In genomic region chr9:101939006-101939405, GRCm38 (mm10) we compare ENCODE assay signal across 10 mouse cellular contexts.
DNase-seq lines count a peak whose midpoint lies in the region.
"Had no signal": no experiment of that assay in that cellular context is flagged by ENCODE, and none has a peak within 500 bp of the region (broad histone marks: within the 10 kb centered on the region; RNA-seq: fewer than 3 reads in every experiment).

No protein-coding gene starts in this region.

- intact Hi-C loops in left cerebral cortex, postnatal 36 days (cut with DNase I) = no loop called here

- DNase-seq in cerebellum, postnatal 4 days (ENCODE audit: low spot score in 2 of 2) = peak; percentile 49 to 91
- DNase-seq in cerebellum, adult 9-10 months = no peak
- peak; percentile 24 for DNase-seq in heart, postnatal 4 days
- no peak for DNase-seq in heart, adult 9 months (ENCODE audit: low spot score in 2 of 2)
- DNase-seq in right cerebral cortex, postnatal 4 days = peak; percentile 54
- DNase-seq in right cerebral cortex, postnatal 36 days (ENCODE audit: low spot score in 2 of 2) = no peak
- DNase-seq in frontal cortex, postnatal 14 days (ENCODE audit: low spot score in 2 of 2) = no peak
- DNase-seq in left cerebral cortex, postnatal 36 days (ENCODE audit: low spot score in 2 of 2) = no peak
- DNase-seq: lung, postnatal 4 days; thymus, adult 2 months had no signal

Comparison
In these comparisons a context has a peak if more than half of its experiments do, and no peak if none do; other contexts are left out.
1. DNase-seq: peak in cerebellum, postnatal 4 days (2 of 2), heart, postnatal 4 days (single experiment) and right cerebral cortex, postnatal 4 days (single experiment); none in cerebellum, adult 9-10 months (single experiment), heart, adult 9 months (0 of 2), right cerebral cortex, postnatal 36 days (0 of 2), frontal cortex, postnatal 14 days (0 of 2) and left cerebral cortex, postnatal 36 days (0 of 2).